Mouse (Mus musculus): ENCODE measurements at regions not wholly inside any gene's neighbourhood (a gene's known extent, or its start where the extent isn't known, plus 50 kb on each side); places are given as distances from the start of the nearest gene placed in this dataset.
A peak's percentile ranks its signal among the peaks of the same experiment; 100 is the strongest.

DNA sequence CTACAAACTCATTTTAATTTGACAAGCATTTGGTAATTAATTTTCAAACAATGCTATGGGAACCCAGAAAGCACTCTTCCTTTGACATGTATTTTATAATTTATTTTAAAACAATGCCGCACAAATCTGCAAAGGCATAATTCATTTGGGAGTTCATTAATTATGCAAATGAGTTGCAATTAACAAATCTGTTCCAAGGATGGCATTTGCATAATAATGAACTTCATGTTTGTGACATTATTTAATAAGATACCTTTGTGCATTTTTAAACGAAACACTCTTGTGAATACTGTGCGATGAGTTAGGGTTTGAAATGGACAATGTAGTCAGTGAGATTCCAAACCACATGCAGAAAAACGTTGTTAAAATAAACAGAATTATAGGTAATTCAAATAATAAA is 80.9 kb upstream of the Itga4 start:
- DNase-seq (ENCODE audit: inconsistent age in 2 of 2, low spot score in 1 of 2), result no peak

DNA sequence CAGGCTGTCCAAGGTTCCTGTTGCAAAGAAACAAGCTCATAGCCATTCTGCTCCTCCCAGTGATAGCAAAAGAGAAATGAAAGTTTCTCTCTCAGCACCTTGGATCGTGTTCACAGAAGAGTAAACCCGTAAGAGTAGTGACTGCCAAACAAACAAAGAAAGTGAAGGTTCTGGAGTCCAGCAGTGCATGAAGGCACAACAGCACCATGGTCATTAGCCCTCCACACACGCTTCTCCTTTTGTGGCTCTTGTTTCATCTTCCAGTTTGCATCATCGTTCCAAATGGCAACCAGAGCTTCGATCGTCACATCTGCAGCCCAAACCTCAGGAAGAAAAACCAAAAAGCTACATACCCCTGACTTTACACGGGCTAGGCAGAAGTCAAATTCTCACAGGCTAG is 74.4 kb upstream of the Itga4 start:
- DNase-seq (ENCODE audit: inconsistent age in 2 of 2, low spot score in 1 of 2), result peak; percentile 11 to 56

DNA sequence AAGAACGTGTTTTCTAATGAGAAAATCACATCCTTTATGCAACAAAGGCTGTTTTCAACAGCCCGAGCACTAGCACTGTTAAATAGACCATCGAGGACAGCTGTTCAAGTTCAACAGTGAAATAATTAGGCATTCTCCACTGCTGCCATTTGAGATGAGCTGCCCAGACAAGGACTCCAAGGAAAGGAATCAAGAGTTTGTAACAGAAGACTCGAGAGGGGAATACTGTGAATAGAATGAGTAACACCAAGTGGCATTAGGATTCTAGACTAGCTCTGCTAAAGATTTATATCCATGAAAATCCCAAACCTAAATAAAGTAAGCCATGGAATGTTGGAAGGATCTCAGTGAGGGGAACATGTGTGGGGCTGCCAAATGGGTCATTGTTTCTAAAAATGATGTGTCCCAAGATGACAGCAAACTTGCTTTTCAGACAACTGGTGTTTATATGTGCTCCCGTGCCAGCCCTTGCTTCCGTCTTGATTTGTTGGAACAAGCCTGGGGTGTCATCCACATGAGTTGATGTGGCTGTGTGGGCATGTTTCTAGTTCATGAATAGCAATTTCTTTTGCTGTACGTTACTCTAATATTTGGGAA is 72.1 kb upstream of the Itga4 start:
- no peak for DNase-seq (ENCODE audit: inconsistent age in 2 of 2, low spot score in 1 of 2)

DNA sequence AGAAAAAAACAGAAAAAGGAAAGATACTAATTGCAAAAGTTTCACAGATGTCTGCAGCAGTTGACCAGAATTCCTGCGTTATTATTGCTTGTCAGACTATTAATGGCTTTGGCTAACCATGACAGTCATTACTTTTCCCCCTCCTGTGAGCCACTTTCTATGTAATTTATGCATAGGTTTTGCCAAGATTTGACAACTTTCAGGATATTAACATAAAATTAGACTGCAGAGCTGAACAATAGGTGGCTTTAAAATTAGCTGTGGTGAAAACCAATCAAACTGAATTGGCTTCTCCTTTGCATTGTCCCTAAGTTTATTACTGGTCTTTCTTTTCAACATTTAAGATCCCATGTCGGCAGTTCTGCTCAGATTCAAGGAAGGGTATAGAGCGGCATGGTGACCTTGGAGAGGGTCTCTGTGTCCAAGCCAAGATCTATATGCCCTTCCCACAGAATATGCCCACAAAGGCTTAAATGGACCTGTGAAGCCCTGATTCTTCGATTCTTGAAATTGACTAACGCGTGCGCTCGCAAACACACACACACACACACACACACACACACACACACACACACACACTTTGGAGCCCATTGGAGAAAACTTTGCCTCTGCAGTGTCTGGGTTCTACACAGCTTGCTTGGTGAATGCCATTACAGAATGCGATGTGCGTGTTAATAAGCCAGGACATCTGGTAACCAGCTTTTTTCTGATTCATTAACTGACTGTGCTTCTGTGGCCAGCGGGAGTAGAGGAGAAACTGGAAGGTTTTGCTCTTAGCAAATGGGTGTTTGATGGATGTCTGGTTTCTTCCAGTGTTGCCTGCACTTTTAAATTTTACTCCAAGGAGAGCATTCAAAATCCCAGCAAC is 69.8 kb upstream of the Itga4 start:
- no peak for DNase-seq (ENCODE audit: inconsistent age in 2 of 2, low spot score in 1 of 2)

DNA sequence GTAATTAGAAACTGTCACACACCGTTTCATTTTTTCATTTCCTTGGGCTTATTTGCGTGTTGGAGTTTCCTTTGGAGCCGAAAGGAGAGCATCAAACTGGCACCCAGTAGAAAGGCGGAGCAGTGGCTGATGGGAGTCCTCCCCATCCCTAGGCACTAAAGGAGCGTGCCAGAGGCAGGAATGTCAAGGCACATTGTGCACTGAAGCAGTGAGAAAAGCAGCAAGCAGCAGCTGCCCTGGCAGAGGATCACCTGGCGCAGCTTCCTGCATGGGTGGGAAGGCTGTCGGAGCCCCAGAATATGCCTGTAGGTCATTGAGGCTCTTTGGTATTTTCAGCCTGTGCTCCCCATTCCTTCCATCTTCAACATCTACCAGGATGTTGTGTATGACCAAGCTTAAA is 68.3 kb upstream of the Itga4 start:
- no peak for DNase-seq (ENCODE audit: inconsistent age in 2 of 2, low spot score in 1 of 2)

DNA sequence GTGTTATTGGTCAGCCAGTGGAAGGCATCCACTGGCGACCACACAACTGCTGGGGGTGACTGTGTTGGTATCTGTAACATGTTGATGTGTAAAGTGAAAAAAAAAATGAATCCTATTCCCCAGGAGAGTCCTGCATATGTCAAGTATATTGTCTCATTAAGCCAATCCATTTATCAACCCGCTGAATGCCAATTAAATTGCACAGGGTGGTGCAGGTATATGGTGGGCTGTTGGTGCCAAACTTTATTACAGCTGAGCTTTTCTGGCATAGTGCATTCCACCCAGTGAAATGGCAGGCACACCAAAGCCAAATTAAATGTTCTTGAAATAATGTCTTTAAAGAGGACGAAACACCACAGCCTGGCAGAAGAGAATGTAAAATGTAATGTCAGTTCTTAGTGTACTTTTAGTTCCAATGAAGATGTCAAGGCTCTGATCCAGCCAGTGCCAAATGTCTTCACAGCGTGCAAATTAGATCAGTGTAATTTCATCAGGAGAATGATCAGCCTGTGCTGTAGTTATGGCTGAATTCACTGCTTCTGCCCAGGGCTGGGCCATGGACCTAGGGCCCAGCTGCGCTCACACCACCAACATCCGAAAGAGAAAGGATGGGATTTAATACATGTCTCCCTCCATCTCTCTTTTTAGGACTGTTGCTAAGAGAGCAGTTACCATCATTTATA is 66.6 kb upstream of the Itga4 start:
- no peak for DNase-seq (ENCODE audit: inconsistent age in 2 of 2, low spot score in 1 of 2)

DNA sequence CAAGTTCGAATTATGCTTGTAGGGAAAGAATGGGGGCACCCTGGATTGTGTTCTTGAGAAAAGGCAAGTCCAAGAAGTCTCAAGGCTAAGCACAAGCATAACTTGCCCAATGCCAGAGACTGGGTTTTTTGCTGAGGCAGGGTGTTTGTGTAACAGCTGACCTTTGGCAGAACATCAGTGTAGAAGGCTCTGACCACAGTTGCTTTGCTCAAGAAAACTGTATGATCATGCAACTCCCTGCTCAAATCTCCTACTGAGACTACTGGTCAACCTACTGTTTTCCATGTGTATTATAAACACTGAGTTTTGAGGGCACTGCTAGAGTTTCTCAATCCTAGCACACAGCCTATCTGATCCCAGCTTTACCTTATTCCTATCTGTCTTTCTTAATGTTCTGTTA is 61.4 kb upstream of the Itga4 start:
- DNase-seq (ENCODE audit: inconsistent age in 2 of 2, low spot score in 1 of 2), result peak; percentile 19 to 56

DNA sequence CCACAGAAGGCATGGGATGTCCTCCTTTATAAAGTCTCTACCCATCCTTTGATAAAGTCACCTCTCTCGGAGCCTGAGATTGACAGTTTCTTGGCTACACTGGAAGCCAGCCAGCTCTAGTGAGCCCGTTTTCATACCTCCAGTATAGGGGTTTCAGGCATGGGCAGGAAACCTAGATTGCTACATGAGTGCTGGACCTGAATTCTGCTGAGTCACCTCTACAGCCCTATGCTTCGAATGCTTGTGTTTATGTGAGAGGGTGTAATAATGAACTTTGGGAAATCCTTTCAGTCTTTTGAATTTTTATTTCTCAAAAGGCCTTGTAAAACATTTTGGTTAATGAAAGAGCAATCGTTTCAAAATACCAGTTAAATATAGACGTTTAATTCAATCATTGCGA is 53.5 kb upstream of the Itga4 start:
- no peak for DNase-seq (ENCODE audit: inconsistent age in 2 of 2, low spot score in 1 of 2)
